Mouse (Mus musculus): ENCODE measurements around the gene Hepacam2. TPM values are rescaled to one million over a fixed set of nuclear protein-coding genes. Genes with fewer than 3 reads are reported as not detected.
"Not testable (repeated sequence)": the region's sequence is repeated elsewhere in the genome, so short reads cannot be mapped to it uniquely, and the experiment has no call there.

The Hepacam2 gene
- polyA plus RNA-seq (2015; fragmentation: Nextera tagmentation; extraction: Ambion mirVana), result 0.05 TPM in 1 of 2 replicates, not detected in the other

DNA sequence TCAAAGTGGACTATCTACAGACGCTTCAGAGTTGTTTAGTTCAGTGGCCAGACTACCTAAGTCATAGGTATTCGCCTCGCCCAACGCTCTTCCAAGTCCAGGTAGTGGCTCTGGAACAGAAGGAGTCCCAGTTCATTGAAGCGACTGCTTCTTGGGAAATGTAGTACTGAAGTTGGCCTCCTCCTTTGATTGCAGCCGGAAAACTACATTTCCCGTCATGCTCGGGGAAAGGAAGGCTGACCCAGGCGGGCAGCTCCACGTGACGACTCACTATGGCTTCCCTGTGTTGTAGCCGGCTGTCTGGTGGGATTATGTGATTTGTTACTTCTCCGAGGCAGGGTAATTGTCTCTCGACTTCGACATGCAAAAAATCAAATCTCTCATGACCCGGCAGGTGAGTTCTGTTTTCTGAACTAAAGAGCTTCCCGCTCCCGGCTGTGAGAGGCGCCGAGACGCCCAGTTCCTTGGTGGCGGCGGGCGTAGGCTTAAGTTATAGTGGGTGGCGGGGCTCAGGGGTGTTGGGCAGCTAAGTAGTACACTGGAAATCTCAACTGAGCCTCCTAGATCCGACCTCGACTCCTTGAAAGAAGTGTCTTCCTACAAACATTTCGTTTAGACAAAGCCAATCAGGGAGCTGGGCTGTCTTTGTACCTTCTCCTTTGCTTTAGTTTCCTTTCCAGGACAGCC lies at the start of gene Hepacam2, which contains the start of gene Vps50:
Gene Hepacam2 (minus strand): TSS at position 137 of the 687 bp plus-strand sequence.
Gene Vps50 (plus strand): TSS at position 221 of the 687 bp plus-strand sequence.
- Histone ChIP-seq H3K27ac (no peak within 1 kb of the TSS), H3K27me3 (0 out of 2 replicates have a peak, but pooled peaks cover 3% of the 10 kb centered on the region), H3K4me1 (replicated peaks) (peaks cover 10% of the 10 kb centered on the region), H3K4me2 (peak within 1 kb of the TSS; percentile 80), H3K4me3 (replicated peaks) (peak within 1 kb of the TSS; percentile 77), H3K36me3 (no peaks in the 10 kb centered on the region), H3K9me3 (replicated peaks) (no peaks in the 10 kb centered on the region), H3K9ac (peak within 1 kb of the TSS; percentile 75)
- peak; percentile 75 for DNase-seq
- ATAC-seq (ENCODE audit: low read depth), result peak; percentile 99
- WGBS (ENCODE audit: insufficient replicate concordance), result 1% methylated on average over 28 of the region's 28 CpGs

DNA sequence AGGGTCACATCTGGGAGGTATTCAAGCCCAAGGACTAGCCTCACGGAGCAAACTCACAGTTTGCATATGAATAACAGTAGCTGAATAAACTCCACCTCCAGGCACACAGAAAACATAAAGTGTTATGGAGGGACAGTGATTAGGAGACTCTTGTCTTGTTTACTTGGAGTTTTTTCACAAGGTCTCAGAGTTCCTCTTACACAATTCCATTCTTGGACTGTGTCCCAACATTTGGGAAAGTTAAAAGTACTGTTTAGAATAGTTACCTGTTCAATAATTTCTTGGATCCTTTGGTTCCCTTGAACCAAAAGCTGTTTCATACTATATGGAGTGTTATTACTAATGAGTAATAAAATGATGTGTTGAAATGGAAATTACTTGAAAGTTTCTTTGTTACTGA lies 46.9 kb upstream of the Hepacam2 start:
- peaks cover 3% of the 10 kb centered on the region; the same call in 1 of the 2 replicates for H3K4me1 ChIP-seq (replicated peaks)
- H3K27me3 ChIP-seq, result no peaks in the 10 kb centered on the region
- H3K9ac ChIP-seq, result no peak overlapping the region
- no peak for ATAC-seq (ENCODE audit: low read depth)
- no peaks in the 10 kb centered on the region for H3K9me3 ChIP-seq (replicated peaks)
- peaks cover 10% of the 10 kb centered on the region for H3K36me3 ChIP-seq
- DNase-seq, result no peak
- WGBS (ENCODE audit: insufficient replicate concordance), result 79% methylated on average over 1 of the region's 1 CpGs
- H3K27ac ChIP-seq, result no peak overlapping the region
- H3K4me2 ChIP-seq, result no peak overlapping the region
- H3K4me3 ChIP-seq (replicated peaks), result no peak overlapping the region

DNA sequence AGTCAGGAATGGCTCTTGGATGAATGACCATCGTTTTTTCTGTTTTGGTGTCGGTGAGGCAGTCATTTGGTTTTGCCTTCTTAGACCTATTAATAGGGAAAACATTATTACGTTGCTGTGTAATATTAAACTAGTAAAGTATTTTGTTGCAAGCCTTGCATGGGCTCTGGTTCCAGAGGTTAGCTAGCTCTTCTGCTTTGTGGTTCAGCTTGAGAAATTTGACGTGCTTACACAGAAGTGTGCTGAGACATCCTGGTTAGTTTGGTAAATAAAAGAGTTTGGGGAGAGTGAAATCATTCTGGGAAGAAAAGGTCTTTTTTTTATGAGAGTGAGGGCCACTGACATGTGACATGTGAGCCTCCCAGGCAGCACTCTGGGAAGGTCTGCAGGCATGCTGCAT lies 45.8 kb upstream of the Hepacam2 start:
- no peak overlapping the region for H3K4me2 ChIP-seq
- no peak for DNase-seq
- no peaks in the 10 kb centered on the region for H3K4me1 ChIP-seq (replicated peaks)
- no peak for ATAC-seq (ENCODE audit: low read depth)
- H3K4me3 ChIP-seq (replicated peaks), result no peak overlapping the region
- H3K27ac ChIP-seq, result no peak overlapping the region
- H3K9ac ChIP-seq, result no peak overlapping the region
- H3K27me3 ChIP-seq, result no peaks in the 10 kb centered on the region
- no peaks in the 10 kb centered on the region for H3K9me3 ChIP-seq (replicated peaks)
- 68% methylated on average over 4 of the region's 4 CpGs for WGBS (ENCODE audit: insufficient replicate concordance)
- H3K36me3 ChIP-seq, result peaks cover 10% of the 10 kb centered on the region

DNA sequence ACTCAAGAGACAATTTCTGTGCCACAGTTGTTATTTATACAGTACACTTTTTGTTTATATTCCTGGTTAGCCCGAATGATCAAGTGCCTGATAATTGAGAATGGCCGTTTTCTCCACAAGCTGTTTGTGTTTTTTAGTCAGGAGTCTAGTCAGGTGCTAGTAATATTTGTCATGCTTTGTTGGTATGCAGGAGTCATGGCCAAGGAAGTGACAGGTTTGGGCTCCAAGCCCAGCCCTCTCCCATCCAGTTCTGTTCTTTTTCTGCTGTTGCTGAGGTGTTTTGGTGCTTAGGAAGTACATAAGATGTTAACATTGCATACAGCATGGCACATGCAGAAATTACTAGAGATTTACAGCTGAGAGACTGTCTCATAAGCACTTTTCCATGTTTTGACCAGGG lies 41.4 kb upstream of the Hepacam2 start:
- ATAC-seq (ENCODE audit: low read depth) (no peak), DNase-seq (no peak)
- Histone ChIP-seq H3K4me2 (no peak overlapping the region), H3K9ac (no peak overlapping the region), H3K36me3 (peaks cover 7% of the 10 kb centered on the region; the same call in 1 of the 2 replicates), H3K4me3 (replicated peaks) (no peak overlapping the region), H3K27me3 (no peaks in the 10 kb centered on the region), H3K9me3 (replicated peaks) (no peaks in the 10 kb centered on the region), H3K27ac (no peak overlapping the region), H3K4me1 (replicated peaks) (no peaks in the 10 kb centered on the region)
- WGBS (ENCODE audit: insufficient replicate concordance), result 69% methylated on average over 2 of the region's 2 CpGs

DNA sequence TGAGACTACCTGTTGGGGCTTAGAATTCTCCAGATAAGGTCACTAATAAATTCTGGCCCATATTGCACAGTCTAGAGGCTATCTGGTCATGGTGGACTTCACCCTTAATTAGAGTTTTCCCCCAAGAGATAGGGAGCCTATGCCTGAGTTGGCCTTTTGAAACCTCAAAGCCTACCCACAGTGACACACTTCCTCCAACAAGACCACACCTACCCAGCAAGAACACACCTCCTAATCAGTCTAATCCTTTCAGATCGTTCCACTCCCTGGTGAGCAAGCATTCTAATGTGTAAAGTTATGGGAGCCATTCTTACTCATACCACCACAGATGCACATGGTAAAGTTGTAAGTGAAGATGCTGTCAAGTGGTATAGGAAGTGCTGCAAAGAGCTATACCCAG lies 38.0 kb upstream of the Hepacam2 start:
- Histone ChIP-seq H3K36me3 (peaks cover 7% of the 10 kb centered on the region; the same call in 1 of the 2 replicates), H3K4me3 (replicated peaks) (no peak overlapping the region), H3K4me1 (replicated peaks) (no peaks in the 10 kb centered on the region), H3K4me2 (no peak overlapping the region), H3K27ac (no peak overlapping the region), H3K9me3 (replicated peaks) (no peaks in the 10 kb centered on the region), H3K9ac (no peak overlapping the region), H3K27me3 (no peaks in the 10 kb centered on the region)
- DNase-seq, result no peak
- WGBS (ENCODE audit: insufficient replicate concordance), result 27% methylated on average over 1 of the region's 1 CpGs
- ATAC-seq (ENCODE audit: low read depth), result peak; percentile 41; the same call in 1 of the 2 replicates

DNA sequence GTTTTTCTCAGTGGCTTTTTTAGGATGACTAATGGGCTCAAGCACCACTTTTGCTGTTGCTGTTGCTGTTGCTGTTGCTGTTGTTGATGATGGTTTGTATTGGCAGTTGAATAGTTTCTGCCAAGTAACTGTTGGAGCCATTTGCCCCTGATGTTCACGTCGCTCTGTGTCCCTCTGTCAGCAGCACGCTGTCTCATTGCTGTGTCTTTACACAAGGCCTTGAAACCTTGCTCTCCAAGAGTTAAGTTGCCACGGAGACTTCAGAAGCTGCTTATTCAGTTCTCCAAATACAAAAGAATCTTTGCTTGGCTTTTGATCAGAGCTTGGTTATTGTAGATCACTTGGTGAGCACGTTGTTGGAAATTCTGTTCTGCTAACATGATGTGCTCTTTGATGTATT lies 33.3 kb upstream of the Hepacam2 start:
- H3K27me3 ChIP-seq, result no peaks in the 10 kb centered on the region
- H3K9me3 ChIP-seq (replicated peaks), result no peaks in the 10 kb centered on the region
- no peak overlapping the region for H3K4me3 ChIP-seq (replicated peaks)
- no peak for ATAC-seq (ENCODE audit: low read depth)
- H3K4me2 ChIP-seq, result no peak overlapping the region
- WGBS (ENCODE audit: insufficient replicate concordance), result 75% methylated on average over 5 of the region's 5 CpGs
- H3K4me1 ChIP-seq (replicated peaks), result no peaks in the 10 kb centered on the region
- H3K27ac ChIP-seq, result no peak overlapping the region
- peaks cover 7% of the 10 kb centered on the region; the same call in 1 of the 2 replicates for H3K36me3 ChIP-seq
- no peak for DNase-seq
- H3K9ac ChIP-seq, result no peak overlapping the region

DNA sequence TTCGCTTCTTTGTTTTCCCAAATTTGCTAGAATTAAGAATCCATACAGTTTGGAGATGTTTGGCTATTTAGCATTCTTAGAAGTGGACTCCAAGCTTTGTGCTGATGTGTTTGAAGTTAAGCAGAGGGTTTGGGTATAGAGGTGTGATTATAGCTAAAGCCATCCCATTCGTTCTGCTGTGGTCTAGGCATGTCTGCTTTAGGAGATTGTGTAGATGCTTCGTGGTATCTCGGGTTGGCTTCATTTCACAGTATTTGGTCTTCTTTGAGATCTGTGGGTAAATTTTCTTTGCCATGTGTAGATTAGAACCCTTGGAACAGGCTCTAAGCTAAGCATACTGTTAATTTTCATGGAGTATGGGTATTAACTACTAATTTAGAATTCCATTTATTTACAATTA lies 30.1 kb upstream of the Hepacam2 start:
- WGBS (ENCODE audit: insufficient replicate concordance), result 57% methylated on average over 4 of the region's 4 CpGs
- Histone ChIP-seq H3K4me2 (no peak overlapping the region), H3K4me1 (replicated peaks) (no peaks in the 10 kb centered on the region), H3K9ac (no peak overlapping the region), H3K36me3 (peaks cover 3% of the 10 kb centered on the region; the same call in 1 of the 2 replicates), H3K4me3 (replicated peaks) (no peak overlapping the region), H3K27ac (no peak overlapping the region), H3K27me3 (no peaks in the 10 kb centered on the region), H3K9me3 (replicated peaks) (no peaks in the 10 kb centered on the region)
- DNase-seq (no peak), ATAC-seq (ENCODE audit: low read depth) (no peak)

DNA sequence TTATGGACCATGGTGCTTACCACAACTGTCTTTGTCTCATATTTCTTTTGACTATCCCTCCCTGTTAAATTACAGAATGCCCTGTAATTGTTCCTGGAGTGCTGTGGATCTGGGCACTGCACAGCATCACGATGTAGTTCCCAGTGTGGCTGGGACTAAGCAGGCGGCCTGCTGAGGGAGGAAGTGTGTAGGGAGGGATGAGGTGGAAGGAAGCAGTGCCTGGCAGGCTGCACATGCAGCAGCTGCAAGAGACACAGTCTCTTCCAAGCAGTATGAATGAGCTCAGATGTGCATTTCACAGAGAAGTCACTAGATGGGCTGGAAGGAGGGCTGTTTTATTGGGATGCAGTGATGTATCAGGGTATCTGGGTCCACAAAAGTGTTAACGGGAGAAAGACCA lies 14.5 kb upstream of the Hepacam2 start:
- no peaks in the 10 kb centered on the region for H3K27me3 ChIP-seq
- H3K9me3 ChIP-seq (replicated peaks), result no peaks in the 10 kb centered on the region
- no peak overlapping the region for H3K4me2 ChIP-seq
- no peak overlapping the region for H3K4me3 ChIP-seq (replicated peaks)
- H3K9ac ChIP-seq, result no peak overlapping the region
- H3K4me1 ChIP-seq (replicated peaks), result no peaks in the 10 kb centered on the region
- 0 out of 2 replicates have a peak, but pooled peaks cover 4% of the 10 kb centered on the region for H3K36me3 ChIP-seq
- 48% methylated on average over 3 of the region's 3 CpGs for WGBS (ENCODE audit: insufficient replicate concordance)
- no peak for ATAC-seq (ENCODE audit: low read depth)
- no peak for DNase-seq
- H3K27ac ChIP-seq, result no peak overlapping the region

DNA sequence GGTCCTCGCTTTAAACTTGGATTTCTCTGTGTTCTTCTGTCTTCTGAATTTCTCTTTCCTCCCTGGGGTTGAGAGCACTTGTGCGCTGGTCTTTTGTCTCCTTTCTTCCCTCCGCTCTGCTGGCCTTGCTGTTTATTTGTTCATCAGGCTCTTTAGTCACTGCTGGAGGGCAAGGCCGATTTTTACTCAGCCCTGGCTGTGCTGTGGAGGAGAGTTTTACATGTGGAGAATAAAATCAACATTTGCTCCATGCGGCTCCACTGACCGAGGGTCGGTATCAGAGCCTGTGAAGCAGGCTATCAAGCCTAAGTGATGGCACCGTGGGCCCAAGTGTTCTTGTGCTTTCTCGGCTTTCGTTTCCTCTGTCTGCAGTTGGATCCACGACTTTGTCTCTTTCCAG lies 13.5 kb upstream of the Hepacam2 start:
- DNase-seq, result no peak
- 67% methylated on average over 11 of the region's 11 CpGs for WGBS (ENCODE audit: insufficient replicate concordance)
- H3K9ac ChIP-seq, result no peak overlapping the region
- 0 out of 2 replicates have a peak, but pooled peaks cover 3% of the 10 kb centered on the region for H3K4me1 ChIP-seq (replicated peaks)
- ATAC-seq (ENCODE audit: low read depth), result no peak
- no peaks in the 10 kb centered on the region for H3K27me3 ChIP-seq
- H3K9me3 ChIP-seq (replicated peaks), result no peaks in the 10 kb centered on the region
- no peak overlapping the region for H3K27ac ChIP-seq
- no peak overlapping the region for H3K4me2 ChIP-seq
- H3K36me3 ChIP-seq, result no peaks in the 10 kb centered on the region
- no peak overlapping the region for H3K4me3 ChIP-seq (replicated peaks)

DNA sequence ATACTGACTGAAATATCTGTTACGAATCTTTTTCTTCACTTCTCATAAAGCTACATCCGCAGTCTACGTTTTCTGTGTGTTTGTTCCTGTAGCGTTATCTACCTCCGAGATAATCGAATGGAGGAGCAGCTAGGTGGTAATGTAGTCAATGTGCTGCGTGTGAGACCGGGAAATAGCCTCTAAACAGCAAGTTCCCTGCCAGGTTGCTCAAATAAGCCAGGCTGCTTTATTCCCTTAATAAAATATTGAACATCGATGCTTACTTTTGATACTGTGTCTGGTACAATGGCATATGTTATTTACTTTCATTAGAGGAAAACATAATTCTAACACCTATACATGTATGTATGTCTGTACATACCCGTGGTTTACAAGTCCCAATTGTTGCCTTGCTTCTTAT lies 13.0 kb upstream of the Hepacam2 start:
- Histone ChIP-seq H3K9me3 (replicated peaks) (no peaks in the 10 kb centered on the region), H3K4me3 (replicated peaks) (no peak overlapping the region), H3K4me1 (replicated peaks) (0 out of 2 replicates have a peak, but pooled peaks cover 3% of the 10 kb centered on the region), H3K36me3 (no peaks in the 10 kb centered on the region), H3K9ac (no peak overlapping the region), H3K4me2 (no peak overlapping the region), H3K27ac (no peak overlapping the region), H3K27me3 (no peaks in the 10 kb centered on the region)
- ATAC-seq (ENCODE audit: low read depth), result no peak
- no peak for DNase-seq
- WGBS (ENCODE audit: insufficient replicate concordance), result 76% methylated on average over 10 of the region's 10 CpGs

DNA sequence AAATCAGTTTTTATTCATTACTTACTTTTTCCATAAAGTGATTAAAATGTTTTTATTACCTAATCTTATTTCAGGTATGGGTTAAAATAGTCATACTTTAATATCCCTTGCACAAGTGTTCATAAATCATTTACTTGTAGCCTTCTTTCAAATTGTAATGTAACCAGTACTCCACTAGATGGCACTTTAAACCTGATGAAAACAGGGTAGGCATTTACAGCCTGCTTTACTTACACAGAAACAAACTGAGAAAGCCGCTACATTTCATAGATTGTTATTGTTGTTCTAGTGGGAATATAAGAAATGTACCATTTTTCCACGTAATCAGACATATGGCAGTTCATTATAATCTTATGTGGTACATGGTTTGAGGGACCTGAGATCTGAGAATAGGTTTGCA lies 11.7 kb upstream of the Hepacam2 start:
- no peaks in the 10 kb centered on the region for H3K36me3 ChIP-seq
- H3K9me3 ChIP-seq (replicated peaks), result no peaks in the 10 kb centered on the region
- no peaks in the 10 kb centered on the region for H3K27me3 ChIP-seq
- H3K4me1 ChIP-seq (replicated peaks), result 0 out of 2 replicates have a peak, but pooled peaks cover 3% of the 10 kb centered on the region
- no peak for ATAC-seq (ENCODE audit: low read depth)
- H3K9ac ChIP-seq, result no peak overlapping the region
- H3K27ac ChIP-seq, result no peak overlapping the region
- WGBS (ENCODE audit: insufficient replicate concordance), result 29% methylated on average over 2 of the region's 2 CpGs
- no peak for DNase-seq
- H3K4me3 ChIP-seq (replicated peaks), result no peak overlapping the region
- H3K4me2 ChIP-seq, result no peak overlapping the region

DNA sequence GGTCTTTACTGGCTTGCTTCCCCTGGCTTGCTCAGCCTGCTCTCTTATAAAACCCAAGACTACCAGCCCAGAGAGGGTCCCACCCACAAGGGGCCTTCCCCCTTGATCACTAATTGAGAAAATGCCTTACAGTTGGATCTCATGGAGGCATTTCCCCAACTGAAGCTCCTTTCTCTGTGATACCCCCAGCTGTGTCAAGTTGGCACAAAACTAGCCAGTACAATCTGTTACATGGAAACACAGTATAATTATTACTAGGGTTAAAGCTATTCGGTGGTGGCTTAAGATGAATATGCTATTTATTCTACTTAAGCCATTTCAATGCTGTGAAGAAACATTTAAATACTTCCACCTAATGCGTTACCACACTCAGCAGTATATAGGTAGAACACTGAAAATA lies 10.1 kb upstream of the Hepacam2 start:
- H3K36me3 ChIP-seq; H3K27ac ChIP-seq; H3K27me3 ChIP-seq; ATAC-seq (ENCODE audit: low read depth); H3K4me3 ChIP-seq (replicated peaks); H3K9ac ChIP-seq; DNase-seq; H3K9me3 ChIP-seq (replicated peaks); H3K4me2 ChIP-seq; H3K4me1 ChIP-seq (replicated peaks): not testable (repeated sequence)
- WGBS (ENCODE audit: insufficient replicate concordance), result 77% methylated on average over 2 of the region's 2 CpGs
